Mouse (Mus musculus) adrenal gland, adult 2 months (tissue): ENCODE data around the gene Agfg1. TPM values are rescaled to one million over a fixed set of nuclear protein-coding genes. Genes with fewer than 3 reads are reported as not detected.
A peak's percentile ranks its signal among the peaks of the same experiment; 100 is the strongest.

ENCODE experiments used
- DNase-seq: peaks from one replicate; pipeline ENCODE4 v3.0.0; 2021
- long read RNA-seq: library from polyadenylated mRNA; stranded (forward); transcript quantifications from one replicate; pipeline ENCODE4 v2.0.0, GENCODE M21; 2021
- polyA plus RNA-seq: library from polyadenylated mRNA; depleted of rRNA; stranded (reverse); fragments of >200 nt; gene quantifications from 2 replicates; pipeline ENCODE4 v1.2.3, GENCODE M21; 2012; rRNA removed
- total RNA-seq, 2 experiments: library from RNA; stranded (reverse); gene quantifications; 2 replicates each; pipeline ENCODE4 v1.2.3; 2021

Gene Agfg1
- total RNA-seq: 10 to 100 TPM; 52.7 to 54.5 TPM
- 25.7 and 33.3 TPM in 2 replicates for polyA plus RNA-seq
- long read RNA-seq, full-length matches to known transcripts: 23 of 40 reads
- long read RNA-seq, partial matches to known transcripts: 5 of 40 reads
- long read RNA-seq, other reads (novel, unspliced or antisense): 12 of 40 reads

DNA sequence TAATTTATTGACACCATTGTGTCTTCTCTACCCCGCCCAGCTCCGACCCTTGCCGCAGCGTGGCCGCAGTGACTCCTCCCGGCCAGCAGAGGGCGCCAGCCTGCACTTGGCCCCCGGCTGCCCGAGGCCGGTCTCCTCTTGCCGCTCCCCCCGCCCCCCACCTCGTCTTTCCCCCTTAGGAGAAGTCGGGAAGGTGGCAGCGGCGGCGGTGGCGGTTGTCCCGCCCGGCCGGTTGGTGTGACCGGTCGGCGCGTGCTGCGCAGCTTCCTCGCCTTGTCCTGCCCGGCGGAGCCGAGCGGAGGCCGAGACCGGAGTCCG, at the start of gene Agfg1:
Agfg1 (plus strand) TSS at position 188 of the 318 bp plus-strand sequence.
- DNase-seq: peak; percentile 96

DNA sequence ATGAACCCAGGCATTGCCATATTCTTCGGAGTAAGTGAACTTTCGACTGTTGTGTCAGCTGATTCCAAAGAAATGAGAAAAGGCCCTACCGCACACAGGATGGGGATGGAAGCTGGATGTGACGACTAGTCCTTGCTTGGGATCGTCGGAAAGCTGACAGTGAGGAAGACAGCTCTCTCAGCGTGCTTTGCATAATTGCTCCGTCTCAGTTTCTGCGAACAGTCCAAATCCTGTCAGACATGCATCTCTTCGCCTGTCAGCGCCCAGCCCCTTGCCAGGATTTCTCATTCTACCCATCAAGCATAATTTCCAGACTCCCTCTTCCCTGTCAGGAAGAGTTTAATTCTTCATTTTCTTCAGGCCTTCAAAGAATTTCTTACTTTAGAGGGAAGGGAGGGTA, 48.2 kb upstream of the Agfg1 start:
- DNase-seq: no peak

DNA sequence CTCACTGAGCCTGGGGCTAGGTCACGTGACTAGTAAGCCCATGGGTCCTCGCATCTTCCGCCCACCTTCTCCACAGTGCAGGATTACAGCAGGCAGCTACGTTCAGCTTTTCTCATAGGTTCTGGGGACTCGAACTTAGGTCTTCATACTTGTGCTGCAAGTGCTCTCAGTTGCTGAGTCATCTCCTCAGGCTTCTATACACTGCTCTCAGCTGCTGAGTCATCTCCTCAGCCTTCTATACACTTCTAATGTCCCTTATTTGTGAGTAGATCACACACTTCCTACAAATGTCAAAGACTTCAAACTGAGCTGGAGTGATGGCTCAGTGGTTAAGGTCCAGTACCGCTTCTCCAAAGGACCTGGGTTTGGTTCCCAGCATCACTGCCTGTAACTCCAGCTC, 47.0 kb upstream of the Agfg1 start:
- DNase-seq: no peak

DNA sequence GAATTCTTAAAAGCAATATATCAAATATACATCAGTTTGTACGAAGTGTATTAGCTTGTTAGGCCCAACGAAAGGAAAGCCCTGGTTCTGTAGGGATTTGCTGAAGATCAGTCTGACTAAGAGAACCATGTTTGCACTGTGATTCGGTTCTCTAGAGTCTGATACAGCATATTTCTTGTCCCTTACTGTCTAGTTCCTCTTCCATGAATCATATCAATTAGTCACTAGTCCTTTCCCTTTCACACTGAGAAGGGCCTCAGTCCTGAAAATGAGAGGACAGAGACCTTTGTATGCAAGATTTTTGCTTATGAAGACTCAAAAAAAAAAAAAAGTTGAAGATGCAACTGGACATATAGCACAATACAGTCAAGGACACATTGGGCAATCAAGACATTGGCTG, 46.2 kb upstream of the Agfg1 start:
- no peak for DNase-seq

DNA sequence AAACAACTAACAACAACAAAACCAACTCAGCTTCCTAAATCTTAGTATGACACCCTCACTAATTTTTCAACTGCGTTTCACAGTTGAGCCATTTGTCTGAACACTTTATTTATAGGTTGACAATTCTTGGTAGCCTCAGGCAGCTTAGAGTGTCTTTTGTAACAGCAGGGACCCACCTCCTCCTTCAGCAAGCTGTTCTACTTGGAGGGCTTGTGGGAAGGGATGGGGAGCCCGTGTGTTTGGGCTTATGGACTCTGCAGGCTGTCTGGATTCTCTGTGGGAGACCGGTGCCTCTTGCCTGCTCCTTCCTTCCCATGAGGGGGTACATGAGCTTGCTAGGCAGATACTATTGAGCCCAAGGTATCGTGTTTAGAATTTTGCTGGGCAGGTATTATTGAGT, 45.3 kb upstream of the Agfg1 start:
- DNase-seq: no peak

DNA sequence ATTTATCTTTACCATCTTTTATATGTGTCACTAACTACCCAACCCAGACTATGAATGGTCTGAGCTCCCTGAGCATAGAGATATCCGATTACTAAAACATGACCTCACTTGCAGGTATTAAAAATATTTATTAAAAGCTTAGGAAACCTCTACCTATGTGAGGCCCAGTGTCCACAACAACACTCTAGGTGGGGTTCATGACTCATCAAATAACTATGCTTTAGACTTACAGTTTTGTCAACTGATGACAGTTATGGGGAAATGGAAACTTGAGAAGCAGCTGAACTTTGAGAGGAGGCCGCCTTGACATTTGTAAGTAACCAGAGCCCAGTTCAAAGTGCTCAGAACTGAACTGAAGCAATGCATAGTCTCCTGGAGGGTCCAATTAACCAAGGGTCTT, 44.1 kb upstream of the Agfg1 start:
- DNase-seq: no peak

DNA sequence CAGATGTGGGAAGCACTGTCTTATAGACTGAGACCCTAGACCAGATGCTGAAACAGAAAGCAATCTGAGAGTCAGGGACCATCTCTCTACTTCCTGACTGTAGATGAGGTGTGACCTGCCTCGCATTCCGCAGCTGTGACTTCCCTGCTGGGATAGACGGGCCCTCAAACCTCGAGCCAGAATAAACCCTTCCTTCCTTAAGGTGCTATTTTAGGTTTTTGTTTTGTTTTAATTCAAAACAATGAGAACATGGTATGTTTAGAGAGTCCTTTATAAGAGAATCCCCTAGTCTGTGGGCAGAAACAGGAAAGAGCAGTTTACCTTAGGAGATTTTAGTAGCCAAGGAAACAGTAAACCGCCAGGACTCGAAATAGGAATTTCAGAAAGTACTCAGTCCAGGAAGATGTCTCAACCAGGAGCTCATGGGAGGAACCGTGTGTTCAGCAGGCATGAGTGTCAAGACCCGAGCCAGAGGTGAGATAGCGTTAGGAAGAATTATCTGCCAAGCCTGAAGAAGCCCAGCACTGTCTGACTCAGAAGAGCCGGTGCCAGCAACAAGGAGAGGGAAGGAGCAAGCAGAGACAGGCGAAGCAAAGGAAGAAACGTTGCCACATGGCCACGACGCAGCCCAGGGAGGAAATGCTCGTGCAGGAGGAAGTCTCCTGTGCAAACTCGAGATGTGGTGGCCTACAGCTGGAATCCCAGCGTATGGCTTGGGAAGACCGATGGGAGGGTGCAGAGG, 43.4 kb upstream of the Agfg1 start:
- peak; percentile 34 for DNase-seq

DNA sequence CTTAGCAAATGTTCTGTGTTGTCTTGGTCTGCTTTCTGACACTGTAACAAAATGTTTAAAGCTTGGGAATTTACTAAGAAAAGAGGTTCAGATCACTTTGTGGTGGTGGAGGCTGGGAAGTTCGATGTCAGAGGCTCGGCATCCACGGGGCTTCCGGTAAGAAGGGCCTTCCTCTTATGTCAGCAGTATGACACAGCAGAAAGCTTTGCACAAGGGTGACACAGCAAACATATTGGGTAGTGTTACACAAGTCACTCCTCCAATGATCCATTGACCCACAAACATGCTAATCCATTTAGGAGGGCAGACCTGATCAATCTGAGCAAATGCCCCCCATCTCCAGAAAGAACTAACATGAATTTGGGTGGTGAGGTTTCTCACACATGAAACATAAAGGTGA, 42.2 kb upstream of the Agfg1 start:
- no peak for DNase-seq

DNA sequence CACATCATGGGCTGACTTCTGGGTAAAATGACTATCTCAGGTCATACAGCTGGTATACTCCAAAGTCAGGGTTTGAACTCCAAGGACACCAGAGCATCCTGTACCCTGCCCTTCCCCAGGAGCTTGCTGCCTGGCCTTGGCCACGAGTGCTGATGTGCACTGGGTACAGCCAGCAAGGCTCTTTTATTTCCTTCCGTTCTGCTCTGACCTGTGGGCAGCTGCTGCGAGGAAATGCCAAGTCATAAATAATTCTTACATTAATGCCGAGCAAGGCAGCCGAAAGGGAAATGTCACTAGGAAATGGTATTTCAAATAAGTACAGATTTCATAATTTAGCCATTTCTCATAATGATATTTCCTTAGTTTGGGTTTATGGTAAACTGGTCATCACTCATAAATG, 41.0 kb upstream of the Agfg1 start:
- peak; percentile 68 for DNase-seq

DNA sequence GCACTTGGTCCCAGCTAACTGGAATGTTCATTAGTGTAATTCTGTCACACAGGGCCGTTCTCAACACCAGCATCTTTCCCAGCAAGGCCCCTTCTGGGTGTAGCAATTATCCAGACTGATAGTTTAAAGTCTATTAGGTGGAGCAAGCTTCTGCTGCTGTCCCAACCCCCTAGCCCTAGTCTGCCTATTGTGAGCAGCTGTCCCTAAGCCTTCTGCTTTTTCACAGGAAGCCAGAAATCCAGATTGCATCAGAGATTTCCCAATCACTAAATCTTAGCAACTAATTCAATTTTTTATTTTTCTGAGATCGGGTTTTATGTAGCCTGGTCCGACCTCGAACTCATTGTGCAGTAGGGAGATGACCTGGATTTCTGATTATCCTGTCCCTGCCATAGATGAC, 40.4 kb upstream of the Agfg1 start:
- peak; percentile 29 for DNase-seq

DNA sequence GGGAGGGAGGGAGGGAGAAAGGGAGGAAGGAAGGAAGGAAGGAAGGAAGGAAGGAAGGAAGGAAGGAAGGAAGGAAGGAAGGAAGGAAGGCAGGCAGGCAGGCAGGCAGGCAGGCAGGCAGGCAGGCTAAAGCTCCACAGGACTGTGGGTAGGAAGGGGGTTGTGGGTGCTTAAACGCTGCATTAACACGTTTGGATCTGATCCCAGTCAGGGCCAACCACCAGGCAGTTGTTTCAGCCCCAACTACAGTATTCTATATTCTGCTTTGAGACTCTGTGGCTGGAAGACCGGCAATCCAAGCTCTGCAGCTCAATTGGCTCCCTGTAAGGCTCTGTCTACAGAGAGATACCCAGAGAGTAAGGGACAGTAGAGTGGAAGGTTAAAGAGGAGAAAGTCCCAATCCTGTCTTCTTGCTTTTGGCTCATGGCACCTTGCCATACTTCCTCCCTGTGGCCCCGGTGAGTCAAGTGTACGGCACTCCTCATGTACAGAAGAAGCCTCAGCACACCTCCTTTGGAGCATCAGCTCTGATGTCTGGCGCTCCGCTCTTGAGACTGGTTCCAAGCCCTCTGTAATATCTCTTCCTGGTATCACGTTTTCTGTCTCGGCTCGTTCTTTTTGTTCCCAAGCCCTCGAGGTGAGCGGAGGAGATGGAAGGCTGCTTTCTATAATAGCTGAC, 38.0 kb upstream of the Agfg1 start:
- no peak for DNase-seq

DNA sequence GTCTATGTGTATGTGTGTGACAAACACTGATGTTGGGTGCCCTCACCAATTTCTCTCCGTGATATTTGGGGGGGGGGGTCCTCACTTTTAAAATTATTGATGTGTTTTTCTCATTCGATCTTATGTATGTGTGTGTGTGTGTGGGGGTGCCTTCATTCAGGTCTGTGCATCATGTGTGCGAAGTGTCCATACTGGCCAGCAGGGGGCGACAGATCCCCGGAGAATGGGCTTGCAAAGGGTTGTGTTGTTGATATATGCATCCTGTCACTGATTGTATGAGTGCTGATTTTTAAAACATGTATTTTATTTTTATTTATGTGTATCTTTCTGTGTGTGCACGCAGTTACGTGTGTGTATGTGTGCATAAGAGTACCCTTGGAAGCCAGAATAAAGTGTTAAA, 35.7 kb upstream of the Agfg1 start:
- DNase-seq: no peak

DNA sequence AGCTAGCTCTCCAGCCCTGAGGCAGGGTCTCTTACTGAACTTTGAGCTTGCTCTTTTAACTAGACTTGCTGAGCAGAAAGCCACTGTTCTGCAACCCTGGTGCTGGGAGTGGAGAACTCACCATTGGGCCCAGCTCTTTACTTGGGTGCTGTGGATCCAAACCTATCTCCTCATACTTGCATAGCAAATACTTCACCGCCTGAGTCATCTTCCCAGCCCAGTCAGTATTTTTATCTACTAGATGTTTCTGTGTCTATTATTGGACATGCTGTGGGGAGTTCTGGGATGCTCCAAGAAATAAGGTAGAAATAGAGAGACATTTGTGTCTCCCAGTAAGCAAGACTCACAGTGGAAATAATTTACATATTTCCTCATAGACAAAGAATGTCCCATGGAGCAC, 35.2 kb upstream of the Agfg1 start:
- no peak for DNase-seq

DNA sequence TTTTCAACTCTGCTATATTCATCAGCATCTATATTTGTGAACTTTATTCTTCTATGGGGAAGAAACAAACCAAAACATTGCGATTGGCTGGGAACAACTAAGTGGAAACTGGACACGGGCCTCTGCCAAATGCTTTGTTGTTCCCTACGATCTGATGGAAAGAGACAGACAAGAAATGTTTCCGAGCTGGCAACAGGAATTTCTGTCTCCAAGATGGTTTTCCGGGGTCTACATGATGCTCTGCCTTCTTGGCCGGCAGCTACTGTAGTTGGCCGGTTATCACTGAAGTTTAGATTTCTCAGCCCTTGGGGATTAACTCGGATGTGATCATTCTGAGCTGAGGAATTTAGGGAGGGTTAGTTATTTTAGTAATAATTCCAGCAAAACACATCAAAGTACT, 32.9 kb upstream of the Agfg1 start:
- no peak for DNase-seq

DNA sequence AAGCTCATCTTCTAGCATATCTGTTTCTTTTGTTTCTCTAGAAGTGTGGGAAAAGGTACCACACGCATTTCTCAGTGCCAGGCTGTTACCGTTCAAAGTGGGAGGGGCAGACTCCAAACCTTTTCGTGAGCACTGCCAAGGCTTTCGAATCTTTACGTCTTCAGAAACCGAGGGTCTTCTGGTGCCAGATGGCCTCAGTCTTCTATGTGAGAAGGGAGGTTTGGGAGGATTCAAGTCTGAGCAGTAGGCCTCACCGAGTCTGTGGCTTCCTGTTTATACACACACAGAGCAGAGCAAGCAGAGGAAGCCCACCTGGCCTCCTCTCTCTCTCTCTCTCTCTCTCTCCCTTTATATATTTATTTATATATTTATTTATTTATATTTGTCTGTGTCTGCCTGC, 32.1 kb upstream of the Agfg1 start:
- no peak for DNase-seq

DNA sequence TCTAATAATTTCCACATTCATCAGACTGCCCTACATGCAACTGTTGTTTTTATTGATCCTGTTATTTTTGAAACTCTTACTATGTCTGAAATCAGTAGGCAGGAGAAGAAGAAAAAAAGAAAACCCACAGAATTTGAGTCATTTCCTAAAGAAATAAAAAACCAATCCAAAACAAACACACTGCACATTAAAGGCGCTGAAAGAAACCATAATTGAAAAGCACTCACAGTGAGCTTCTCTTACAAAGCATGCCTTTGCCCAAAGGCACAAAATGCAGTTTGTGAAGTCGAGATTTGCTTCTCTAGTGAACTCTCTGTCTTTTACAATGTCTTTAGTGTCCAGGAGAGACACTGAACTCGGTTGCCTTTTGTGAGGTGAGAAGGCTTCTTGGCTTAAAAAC, 30.7 kb upstream of the Agfg1 start:
- no peak for DNase-seq

DNA sequence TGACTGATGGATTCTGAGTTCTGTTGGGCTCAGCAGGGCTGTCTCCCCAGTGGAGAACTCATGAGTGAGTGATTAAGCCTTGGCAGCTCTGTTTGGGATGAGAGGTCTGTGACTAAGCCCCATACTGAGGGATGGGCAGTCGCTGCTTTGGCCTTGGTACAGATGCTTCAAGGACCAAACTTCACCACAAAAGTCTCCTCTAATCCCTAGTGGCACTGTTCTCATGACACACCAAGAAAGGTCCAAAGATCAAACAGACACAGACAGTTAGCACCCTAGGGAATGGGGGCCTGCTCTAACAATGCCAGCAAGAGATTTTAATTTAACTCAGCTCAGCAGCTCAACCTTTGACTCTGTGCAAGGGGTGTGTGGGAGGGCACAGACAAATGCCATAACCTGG, 27.5 kb upstream of the Agfg1 start:
- peak; percentile 81 for DNase-seq

DNA sequence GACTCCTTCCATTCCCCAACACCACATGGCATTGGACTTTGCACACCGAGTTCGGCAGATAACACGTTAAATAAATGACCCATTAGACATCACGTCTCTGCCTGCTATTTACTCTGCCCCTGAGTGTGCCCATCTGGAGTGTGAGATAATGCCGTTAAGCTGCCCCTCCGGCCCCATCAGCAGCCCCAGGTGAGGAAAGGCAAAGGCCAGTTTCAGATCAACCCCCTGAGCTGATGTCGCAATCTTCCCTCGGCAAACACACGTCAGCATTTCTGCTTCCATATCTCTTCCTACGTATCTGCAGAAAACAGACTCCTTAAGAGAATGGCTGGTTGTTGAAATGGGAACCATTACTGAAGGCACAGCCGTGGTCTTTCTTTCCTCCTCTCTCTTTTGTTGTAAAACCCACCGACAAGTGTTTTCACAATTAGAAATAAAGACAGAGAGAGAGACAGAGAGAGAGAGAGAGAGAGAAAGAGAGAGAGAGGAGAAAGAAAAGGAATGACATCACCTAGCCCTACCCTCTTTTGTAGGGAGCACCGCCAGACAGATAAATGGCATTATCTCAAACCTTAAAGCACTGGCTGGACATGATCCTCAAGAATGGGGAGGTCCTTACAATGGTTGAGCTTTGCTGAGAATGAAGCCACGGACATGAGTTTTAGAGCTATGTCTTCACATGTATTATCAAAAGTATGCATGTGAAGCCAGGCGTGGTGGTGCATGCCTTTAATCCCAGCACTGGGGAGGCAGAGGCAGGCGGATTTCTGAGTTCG, 23.2 kb upstream of the Agfg1 start:
- peak; percentile 28 for DNase-seq

DNA sequence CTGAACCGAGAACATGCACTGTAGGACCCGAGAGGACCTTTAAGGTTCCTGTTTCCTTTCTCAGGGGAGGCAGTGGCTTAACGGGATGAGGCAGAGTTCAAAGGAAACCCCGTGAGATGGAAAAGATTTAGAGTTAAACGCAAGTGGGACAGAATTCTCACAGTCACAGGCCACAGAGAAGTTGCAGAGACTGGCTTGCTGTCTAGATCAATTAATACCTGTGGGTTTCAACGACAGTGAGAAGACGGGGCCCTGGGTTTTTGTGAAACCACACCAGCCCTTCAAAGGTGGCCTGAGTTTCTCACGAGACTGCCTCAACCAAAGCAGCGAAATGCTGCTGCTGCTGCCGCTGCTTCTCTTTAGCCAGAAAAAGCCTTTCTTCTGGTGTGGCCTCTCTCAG, 19.9 kb upstream of the Agfg1 start:
- DNase-seq: no peak

DNA sequence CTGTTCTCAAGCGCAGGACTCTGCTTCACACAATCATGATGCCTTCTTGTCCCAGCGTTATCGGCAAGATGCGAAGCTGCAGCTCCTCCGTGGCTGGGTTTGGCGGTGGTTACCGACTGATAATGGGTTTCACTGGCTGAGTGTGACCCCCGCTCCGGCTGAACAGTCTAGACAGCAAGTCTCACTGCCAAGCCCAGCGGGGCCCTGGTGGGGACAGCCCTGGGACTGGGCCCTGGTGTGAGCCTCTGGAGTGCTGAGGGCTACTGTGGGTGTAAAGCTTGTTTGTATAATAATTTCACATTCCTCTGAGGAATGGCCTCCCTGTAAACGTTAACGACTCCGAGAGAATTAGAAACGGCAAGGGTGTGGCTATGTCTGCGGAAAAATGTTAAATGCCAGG, 19.1 kb upstream of the Agfg1 start:
- no peak for DNase-seq

DNA sequence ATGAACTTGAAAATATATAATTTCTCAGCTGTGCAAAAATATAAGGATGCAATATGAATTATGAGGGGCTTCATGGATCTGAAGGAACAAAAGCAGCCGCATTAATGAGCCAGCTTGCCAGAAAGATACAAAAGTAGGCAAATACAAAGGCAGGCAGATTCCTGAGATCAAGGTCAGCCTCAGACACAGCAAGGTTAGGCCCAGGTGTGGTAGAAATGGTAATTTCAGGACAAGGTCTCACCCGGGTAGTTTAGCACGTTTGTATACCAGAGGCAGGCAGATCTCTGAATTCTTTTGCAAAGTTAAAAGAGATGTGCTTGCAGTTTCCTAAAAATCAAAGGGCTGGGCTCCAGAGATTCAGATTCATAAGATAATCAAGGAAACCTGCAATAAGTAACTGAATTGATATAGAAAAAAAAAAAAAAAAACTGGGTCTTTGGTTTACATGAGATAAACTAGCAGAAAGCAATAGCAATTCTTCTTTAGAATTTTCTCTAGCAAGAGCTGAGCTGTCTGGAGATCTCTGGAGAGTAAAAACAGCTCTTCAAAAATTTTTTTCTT, 18.6 kb upstream of the Agfg1 start:
- DNase-seq: no peak

DNA sequence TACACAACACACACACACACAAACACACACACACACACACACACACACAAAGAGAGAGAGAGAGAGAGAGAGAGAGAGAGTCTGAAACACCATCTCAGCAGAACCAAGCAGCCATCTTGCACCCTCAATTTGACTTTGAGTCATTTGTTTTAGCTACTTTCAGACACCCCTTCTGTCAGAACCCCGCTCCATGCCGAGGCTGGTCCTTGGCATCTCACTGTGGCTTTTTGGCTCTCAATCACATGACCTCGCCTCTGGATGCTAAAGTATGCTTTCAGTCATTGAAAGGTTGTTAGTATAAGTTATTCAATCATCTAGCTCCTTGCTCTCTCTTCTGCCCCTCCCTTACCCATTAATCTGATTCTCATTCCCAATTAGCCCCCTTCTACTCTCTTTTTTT, 17.4 kb upstream of the Agfg1 start:
- no peak for DNase-seq

DNA sequence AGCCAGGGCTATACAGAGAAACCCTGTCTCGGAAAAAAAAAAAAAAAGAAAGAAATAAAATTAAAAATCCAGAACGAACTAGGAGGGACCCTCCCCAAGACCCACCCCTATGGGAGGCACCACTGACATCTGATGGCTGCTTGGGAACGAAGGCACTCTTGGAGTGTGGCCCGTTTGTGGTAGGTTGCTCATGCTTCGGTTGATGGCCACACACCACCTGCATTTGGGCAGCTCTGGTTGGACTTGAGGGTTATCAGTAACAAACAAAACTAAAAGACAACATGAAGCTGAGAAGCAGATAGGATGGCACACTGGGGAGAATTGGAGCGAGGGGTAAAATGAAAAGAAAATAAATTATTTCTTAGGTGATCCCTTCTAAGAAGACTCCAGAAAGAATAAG, 15.1 kb upstream of the Agfg1 start:
- no peak for DNase-seq
